Mouse (Mus musculus) megakaryocyte-erythroid progenitor cell, adult 5-6 weeks (primary cell): ENCODE results near the gene 5730596B20Rik. TPM values are rescaled to one million over a fixed set of nuclear protein-coding genes. Genes with fewer than 3 reads are reported as not detected.

Source experiments
- ATAC-seq: replicated peaks from 2 replicates; pipeline ENCODE4 v1.8.0; 2016; ENCODE audit warnings: mild to moderate bottlenecking, inconsistent platforms; ENCODE audit not compliant: severe bottlenecking, poor library complexity, low FRiP score, low TSS enrichment
- total RNA-seq, 2 experiments: library from RNA; stranded (forward) in 1 of 2; stranded (reverse) in 1 of 2; fragments of 200-1000, 215-1000 nt in 1 of 2; fragments of >200 nt in 1 of 2; fragmentation: Nextera tagmentation in 1 of 2; gene quantifications; 2 replicates each; pipeline ENCODE4 v1.2.3; 2014 to 2017

Gene 5730596B20Rik
- total RNA-seq, 2 experiments from 2014 or later, result not detected

DNA sequence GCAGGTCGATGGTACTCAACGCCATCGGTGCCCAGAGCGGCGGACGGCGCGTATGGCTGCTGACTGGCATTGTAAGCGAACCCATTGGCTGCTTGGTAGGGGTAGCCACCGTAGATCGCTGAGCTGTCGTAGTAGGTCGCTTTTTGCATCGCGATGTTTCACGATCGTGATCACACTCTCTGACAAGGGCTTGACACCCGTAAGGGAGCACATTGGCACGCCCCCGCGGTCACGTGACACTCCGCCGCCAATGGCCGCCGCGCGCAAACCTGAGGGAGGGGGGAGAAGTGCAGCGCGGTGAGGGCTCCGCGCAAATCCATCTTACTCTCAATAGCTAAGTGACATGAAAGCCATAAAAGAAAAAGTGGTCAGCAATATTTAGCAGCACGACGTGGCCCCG lies 4.8 kb upstream of the 5730596B20Rik start:
- no peak for ATAC-seq

- no peak for ATAC-seq
Observed at GRCm38 (mm10) chr6:52173648-52174047, 3.6 kb upstream of the 5730596B20Rik start.

DNA sequence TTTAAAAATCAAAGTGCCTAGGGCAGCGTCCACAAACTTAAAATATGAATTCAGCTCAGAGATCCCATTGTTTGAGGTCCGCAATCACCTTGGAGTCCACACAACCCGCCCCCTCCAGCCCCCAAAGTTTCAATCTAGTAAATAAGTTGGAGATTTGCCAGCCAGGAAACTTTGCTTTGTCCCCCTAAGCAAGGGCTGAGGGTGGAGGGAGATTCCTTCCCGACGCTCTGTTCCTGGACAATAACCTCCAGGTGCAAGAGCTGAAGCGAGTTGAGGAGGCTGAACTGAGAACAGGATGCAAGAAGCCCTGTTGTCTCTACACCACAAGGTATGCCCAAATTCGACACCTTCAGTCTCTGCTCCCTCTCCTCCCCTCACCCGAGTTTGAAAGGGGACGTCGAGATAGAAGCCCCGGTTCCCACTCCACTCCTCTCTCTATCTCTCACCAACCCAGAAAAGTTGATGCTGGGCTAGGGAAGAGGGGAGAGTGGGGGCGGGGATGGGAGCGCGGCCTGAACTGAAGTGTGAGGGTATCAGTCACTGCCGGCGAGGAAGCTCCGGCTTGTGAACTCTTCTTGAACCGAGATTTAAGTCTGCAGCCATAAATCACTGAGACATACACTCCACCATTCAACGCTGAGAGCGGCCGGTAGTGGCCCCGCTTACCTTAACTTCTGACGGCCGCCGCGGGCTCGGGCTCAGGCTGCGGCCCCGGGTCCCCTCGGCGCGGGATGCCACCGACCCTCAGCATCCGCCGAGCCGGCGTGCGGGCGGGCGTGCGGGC lies 2.1 kb upstream of the 5730596B20Rik start:
- no peak for ATAC-seq

GRCm38 (mm10) chr6:52175864-52176263 lies 1.4 kb upstream of the 5730596B20Rik start:
- no peak for ATAC-seq

DNA sequence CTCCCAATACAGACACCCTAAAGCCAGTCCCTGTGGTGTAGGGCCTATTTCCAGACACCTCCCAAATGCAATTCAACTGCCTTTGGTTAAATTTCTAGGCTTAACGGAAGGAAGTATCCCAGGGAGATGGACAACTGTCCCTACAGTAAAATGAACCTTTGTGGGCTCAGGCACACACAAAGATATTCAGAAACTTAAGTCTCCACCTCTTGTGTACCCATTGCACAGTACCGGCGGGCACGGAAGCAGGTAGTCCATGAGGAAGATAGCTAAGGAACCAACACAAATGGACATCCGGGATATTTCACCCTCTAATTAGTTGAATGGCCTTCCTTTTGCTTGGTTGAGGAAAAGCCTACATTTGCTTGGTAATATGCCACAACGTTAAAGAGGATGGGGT lies 907 bp upstream of the 5730596B20Rik start:
- ATAC-seq, result no peak

- ATAC-seq, result no peak
Observed at GRCm38 (mm10) chr6:52177806-52178205, 508 bp downstream of the 5730596B20Rik start.

- ATAC-seq, result no peak
Observed at GRCm38 (mm10) chr6:52178918-52179665, 1.8 kb downstream of the 5730596B20Rik start.

- no peak for ATAC-seq
Observed at GRCm38 (mm10) chr6:52179690-52180089, 2.4 kb downstream of the 5730596B20Rik start.

DNA sequence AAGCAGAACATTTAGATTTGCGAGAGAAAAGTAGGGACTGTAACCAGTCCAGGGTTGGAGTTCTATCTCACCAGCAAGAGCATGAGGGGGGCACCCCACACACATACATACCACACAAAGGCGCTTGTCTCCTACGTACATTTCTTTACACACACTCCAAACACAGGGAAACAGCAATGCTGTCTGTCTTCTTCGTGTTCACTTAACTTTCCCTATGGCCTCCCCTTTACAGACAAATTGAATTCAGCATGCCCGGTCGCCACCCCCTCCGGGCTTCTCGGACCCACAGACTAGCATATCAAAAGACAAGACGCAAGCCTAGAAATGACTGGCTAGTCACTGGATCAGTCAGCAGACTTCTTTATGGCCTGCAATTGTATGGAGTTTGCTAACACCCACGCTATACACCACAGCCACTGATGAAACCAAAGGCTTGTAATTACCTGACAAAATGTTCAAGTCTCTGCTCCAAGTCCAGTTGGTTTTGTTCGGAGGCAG lies 3.0 kb downstream of the 5730596B20Rik start:
- no peak for ATAC-seq

- no peak for ATAC-seq
Observed at GRCm38 (mm10) chr6:52180726-52181125, 3.4 kb downstream of the 5730596B20Rik start.

DNA sequence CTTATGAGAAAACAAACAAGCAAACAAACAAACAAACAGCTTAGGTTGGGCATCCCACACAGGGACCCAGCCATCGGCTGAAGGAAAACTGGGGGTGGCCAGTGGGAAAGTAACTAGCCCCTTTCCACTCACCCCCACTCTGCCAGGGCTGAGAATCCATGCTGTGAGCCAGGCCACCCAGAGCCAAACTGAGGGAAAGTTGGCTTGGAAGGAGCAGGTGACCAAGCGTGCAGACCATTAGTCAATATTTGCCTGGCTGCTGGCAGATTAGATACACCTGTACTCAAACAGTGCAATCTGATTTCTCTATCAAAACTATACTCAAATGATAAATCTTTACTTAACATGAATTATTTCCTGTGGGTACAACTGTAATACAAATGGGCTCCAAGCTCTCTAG lies 4.7 kb downstream of the 5730596B20Rik start:
- no peak for ATAC-seq

GRCm38 (mm10) chr6:52182793-52183192 lies 5.5 kb downstream of the 5730596B20Rik start:
- no peak for ATAC-seq

- no peak for ATAC-seq
Observed at GRCm38 (mm10) chr6:52183311-52184080, 6.2 kb downstream of the 5730596B20Rik start.

GRCm38 (mm10) chr6:52184668-52185067 lies 7.4 kb downstream of the 5730596B20Rik start:
- no peak for ATAC-seq

- ATAC-seq, result no peak
Observed at GRCm38 (mm10) chr6:52185222-52185621, 7.9 kb downstream of the 5730596B20Rik start.

GRCm38 (mm10) chr6:52185834-52186233 lies 8.5 kb downstream of the 5730596B20Rik start:
- ATAC-seq, result no peak

- no peak for ATAC-seq
Observed at GRCm38 (mm10) chr6:52186500-52186899, 9.2 kb downstream of the 5730596B20Rik start.

- no peak for ATAC-seq
Observed at GRCm38 (mm10) chr6:52189172-52189591, 11.9 kb downstream of the 5730596B20Rik start.

GRCm38 (mm10) chr6:52189909-52190308 lies 12.6 kb downstream of the 5730596B20Rik start:
- ATAC-seq, result no peak

GRCm38 (mm10) chr6:52190410-52190809 lies 13.1 kb downstream of the 5730596B20Rik start:
- no peak for ATAC-seq
